Mouse (Mus musculus): Measurements from ENCODE around the gene Ly86. TPM values are rescaled to one million over a fixed set of nuclear protein-coding genes. Genes with fewer than 3 reads are reported as not detected.

The Ly86 gene
- polyA plus RNA-seq, 1 experiment from 2014 or later = 352 TPM

DNA sequence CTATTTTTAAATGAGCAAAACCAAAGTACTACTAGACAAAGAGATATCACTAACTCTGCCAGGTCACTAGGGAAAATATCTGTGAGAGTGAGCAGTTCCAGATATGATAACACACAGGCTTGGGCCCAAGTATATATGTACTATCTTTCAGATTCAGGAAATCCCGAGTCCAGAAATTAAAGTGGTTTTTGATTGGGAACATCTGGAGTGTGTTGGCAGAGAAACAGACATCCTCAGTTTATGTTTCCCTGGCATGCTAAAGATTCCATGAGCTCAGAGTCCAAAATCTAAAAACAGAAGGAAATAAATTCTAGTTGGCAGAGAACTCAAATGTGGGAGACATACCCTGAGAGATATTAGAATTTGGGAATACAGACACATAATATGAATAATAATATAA is 16.2 kb downstream of the Ly86 start:
- H3K27ac ChIP-seq = no peak overlapping the region
- 75% methylated on average over 1 of the region's 1 CpGs for WGBS (ENCODE audit: missing documents)
- no peak overlapping the region for H3K4me3 ChIP-seq (ENCODE audit: inconsistent target)

DNA sequence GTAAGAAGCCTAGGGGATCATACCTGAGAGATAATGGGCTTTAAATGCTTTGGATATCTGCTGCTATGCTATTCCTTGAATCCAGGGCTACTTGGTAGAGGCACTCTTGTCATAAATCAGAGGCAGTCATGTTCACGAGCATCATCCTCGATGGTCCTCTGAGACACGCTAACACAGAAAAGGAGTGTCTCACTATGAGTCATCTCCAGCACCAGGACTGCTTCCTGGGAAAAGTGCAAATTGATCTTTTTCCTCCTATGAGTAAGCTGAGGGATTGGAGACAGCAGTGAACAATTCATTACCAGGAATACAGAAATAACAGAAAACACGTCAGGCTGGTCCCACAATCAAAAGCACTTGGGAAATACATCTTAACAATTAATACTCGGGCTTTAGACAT is 19.3 kb downstream of the Ly86 start:
- Histone ChIP-seq H3K36me3 (ENCODE audit: inconsistent target) (peaks cover 25% of the 10 kb centered on the region), H3K4me3 (ENCODE audit: inconsistent target) (no peak overlapping the region), H3K27ac (no peak overlapping the region), H3K79me2 (ENCODE audit: inconsistent target) (peaks cover 98% of the 10 kb centered on the region)
- 93% methylated on average over 5 of the region's 5 CpGs for WGBS (ENCODE audit: missing documents)

More for the DNA sequence above, 16.2 kb downstream of the Ly86 start:
- H3K36me3 ChIP-seq (ENCODE audit: inconsistent target) = peaks cover 8% of the 10 kb centered on the region
- H3K79me2 ChIP-seq (ENCODE audit: inconsistent target) = peaks cover 93% of the 10 kb centered on the region

- Histone ChIP-seq H3K36me3 (ENCODE audit: inconsistent target) (peaks cover 80% of the 10 kb centered on the region), H3K79me2 (ENCODE audit: inconsistent target) (peaks cover 20% of the 10 kb centered on the region; the same call in 1 of the 2 replicates), H3K4me3 (ENCODE audit: inconsistent target) (no peak overlapping the region), H3K27ac (no peak overlapping the region)
- 98% methylated on average over 5 of the region's 5 CpGs for WGBS (ENCODE audit: missing documents)
Measured at GRCm38 (mm10) chr13:37376411-37376810, 31.4 kb downstream of the Ly86 start.

GRCm38 (mm10) chr13:37388222-37389202 is 43.5 kb downstream of the Ly86 start:
- Histone ChIP-seq H3K27ac (no peak overlapping the region), H3K4me3 (ENCODE audit: inconsistent target) (no peak overlapping the region), H3K79me2 (ENCODE audit: inconsistent target) (no peaks in the 10 kb centered on the region), H3K36me3 (ENCODE audit: inconsistent target) (peaks cover 81% of the 10 kb centered on the region)
- 89% methylated on average over 9 of the region's 9 CpGs for WGBS (ENCODE audit: missing documents)

GRCm38 (mm10) chr13:37389296-37389695 is 44.3 kb downstream of the Ly86 start:
- peaks cover 78% of the 10 kb centered on the region for H3K36me3 ChIP-seq (ENCODE audit: inconsistent target)

DNA sequence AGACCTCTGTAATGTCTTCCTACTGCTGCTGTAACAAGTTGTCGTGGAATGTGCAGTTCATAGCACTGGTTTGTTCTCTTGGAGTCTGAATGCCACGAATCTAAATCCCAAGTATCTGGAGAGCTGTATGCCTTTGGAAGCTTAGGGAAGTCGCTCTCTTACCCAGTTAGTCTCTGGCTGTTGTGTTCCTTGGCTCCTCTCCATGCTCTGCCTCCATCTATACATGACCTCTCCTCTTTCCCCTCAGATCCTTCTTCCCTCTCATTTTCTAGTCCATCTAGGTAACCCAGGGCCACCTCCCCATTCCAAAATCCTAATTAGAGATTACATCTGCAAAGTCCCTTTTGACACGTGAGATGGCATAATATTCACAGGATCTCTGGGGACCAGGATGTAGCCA is 53.8 kb downstream of the Ly86 start:
- Histone ChIP-seq H3K27ac (no peak overlapping the region), H3K4me3 (ENCODE audit: inconsistent target) (no peak overlapping the region), H3K36me3 (ENCODE audit: inconsistent target) (peaks cover 74% of the 10 kb centered on the region), H3K79me2 (ENCODE audit: inconsistent target) (no peaks in the 10 kb centered on the region)
- 97% methylated on average over 4 of the region's 4 CpGs for WGBS (ENCODE audit: missing documents)

More at GRCm38 (mm10) chr13:37389296-37389695, 44.3 kb downstream of the Ly86 start:
- Histone ChIP-seq H3K27ac (no peak overlapping the region), H3K79me2 (ENCODE audit: inconsistent target) (no peaks in the 10 kb centered on the region), H3K4me3 (ENCODE audit: inconsistent target) (no peak overlapping the region)
- 83% methylated on average over 5 of the region's 5 CpGs for WGBS (ENCODE audit: missing documents)

- Histone ChIP-seq H3K36me3 (ENCODE audit: inconsistent target) (peaks cover 75% of the 10 kb centered on the region), H3K79me2 (ENCODE audit: inconsistent target) (no peaks in the 10 kb centered on the region), H3K27ac (no peak overlapping the region), H3K4me3 (ENCODE audit: inconsistent target) (no peak overlapping the region)
- 68% methylated on average over 8 of the region's 8 CpGs for WGBS (ENCODE audit: missing documents)
Measured at GRCm38 (mm10) chr13:37399340-37399739, 54.3 kb downstream of the Ly86 start.

DNA sequence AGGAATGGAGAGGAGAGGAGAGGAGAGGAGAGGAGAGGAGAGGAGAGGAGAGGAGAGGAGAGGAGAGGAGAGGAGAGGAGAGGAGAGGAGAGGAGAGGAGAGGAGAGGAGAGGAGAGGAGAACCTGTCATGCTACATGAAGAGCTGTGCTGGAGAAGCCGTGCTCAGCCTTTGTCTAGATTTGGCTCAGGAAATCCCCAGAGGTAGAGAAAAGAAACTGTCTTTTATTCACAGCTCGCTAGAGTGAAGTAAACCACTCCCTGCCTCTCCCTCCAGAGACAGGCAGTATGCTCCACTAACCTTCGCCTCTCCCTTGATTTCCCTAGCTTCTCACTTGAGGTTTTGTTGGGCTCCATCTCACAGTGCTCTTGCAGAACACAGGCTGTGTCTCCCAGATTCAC is 57.4 kb downstream of the Ly86 start:
- H3K27ac ChIP-seq = no peak overlapping the region
- no peaks in the 10 kb centered on the region for H3K79me2 ChIP-seq (ENCODE audit: inconsistent target)
- WGBS (ENCODE audit: missing documents) = 93% methylated on average over 2 of the region's 3 CpGs
- H3K36me3 ChIP-seq (ENCODE audit: inconsistent target) = peaks cover 47% of the 10 kb centered on the region
- H3K4me3 ChIP-seq (ENCODE audit: inconsistent target) = no peak overlapping the region

- 58% methylated on average over 2 of the region's 2 CpGs for WGBS (ENCODE audit: missing documents)
- H3K36me3 ChIP-seq (ENCODE audit: inconsistent target) = peaks cover 35% of the 10 kb centered on the region
- no peak overlapping the region for H3K27ac ChIP-seq
Measured at GRCm38 (mm10) chr13:37403708-37404107, 58.7 kb downstream of the Ly86 start.

DNA sequence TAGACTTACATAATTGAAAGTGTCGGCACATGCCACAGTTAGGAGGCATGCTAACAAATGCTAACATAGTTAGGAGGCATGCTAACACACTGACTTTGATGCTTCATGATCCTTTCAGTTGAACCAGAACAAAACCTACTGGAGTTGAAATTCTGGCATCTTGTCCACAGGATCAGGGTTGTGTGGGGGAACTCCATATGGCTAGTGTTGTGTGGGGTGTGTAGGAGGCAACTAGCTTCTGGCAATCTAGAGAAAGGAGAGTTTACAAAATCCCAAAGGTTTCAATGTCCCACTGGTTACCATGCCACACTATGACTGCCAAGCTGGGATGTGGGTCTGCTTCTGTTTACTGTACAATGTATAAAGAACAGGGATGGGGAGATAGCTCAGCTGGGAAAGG is 70.7 kb downstream of the Ly86 start:
- Histone ChIP-seq H3K36me3 (ENCODE audit: inconsistent target) (peaks cover 61% of the 10 kb centered on the region), H3K27ac (no peak overlapping the region), H3K4me3 (ENCODE audit: inconsistent target) (no peak overlapping the region), H3K79me2 (ENCODE audit: inconsistent target) (no peaks in the 10 kb centered on the region)
- WGBS (ENCODE audit: missing documents) = 100% methylated on average over 1 of the region's 1 CpGs

More at GRCm38 (mm10) chr13:37403708-37404107, 58.7 kb downstream of the Ly86 start:
- H3K4me3 ChIP-seq (ENCODE audit: inconsistent target) = no peak overlapping the region
- no peaks in the 10 kb centered on the region for H3K79me2 ChIP-seq (ENCODE audit: inconsistent target)

GRCm38 (mm10) chr13:37423416-37423815 is 78.4 kb downstream of the Ly86 start:
- H3K27ac ChIP-seq = no peak overlapping the region
- H3K79me2 ChIP-seq (ENCODE audit: inconsistent target) = no peaks in the 10 kb centered on the region
- peaks cover 7% of the 10 kb centered on the region; the same call in 1 of the 2 replicates for H3K36me3 ChIP-seq (ENCODE audit: inconsistent target)
- no peak overlapping the region for H3K4me3 ChIP-seq (ENCODE audit: inconsistent target)
- 100% methylated on average over 6 of the region's 6 CpGs for WGBS (ENCODE audit: missing documents)

GRCm38 (mm10) chr13:37424904-37425303 is 79.9 kb downstream of the Ly86 start:
- H3K27ac ChIP-seq = no peak overlapping the region
- WGBS (ENCODE audit: missing documents) = 92% methylated on average over 6 of the region's 6 CpGs
- no peak overlapping the region for H3K4me3 ChIP-seq (ENCODE audit: inconsistent target)
- H3K79me2 ChIP-seq (ENCODE audit: inconsistent target) = no peaks in the 10 kb centered on the region
- H3K36me3 ChIP-seq (ENCODE audit: inconsistent target) = no peaks in the 10 kb centered on the region

GRCm38 (mm10) chr13:37425406-37425805 is 80.4 kb downstream of the Ly86 start:
- no peaks in the 10 kb centered on the region for H3K79me2 ChIP-seq (ENCODE audit: inconsistent target)
- 94% methylated on average over 3 of the region's 3 CpGs for WGBS (ENCODE audit: missing documents)
- H3K27ac ChIP-seq = no peak overlapping the region
- H3K36me3 ChIP-seq (ENCODE audit: inconsistent target) = no peaks in the 10 kb centered on the region
- no peak overlapping the region for H3K4me3 ChIP-seq (ENCODE audit: inconsistent target)

- Histone ChIP-seq H3K4me3 (ENCODE audit: inconsistent target) (no peak overlapping the region), H3K27ac (no peak overlapping the region), H3K79me2 (ENCODE audit: inconsistent target) (no peaks in the 10 kb centered on the region), H3K36me3 (ENCODE audit: inconsistent target) (no peaks in the 10 kb centered on the region)
- 93% methylated on average over 12 of the region's 12 CpGs for WGBS (ENCODE audit: missing documents)
Measured at GRCm38 (mm10) chr13:37426578-37427336, 81.7 kb downstream of the Ly86 start.

GRCm38 (mm10) chr13:37428496-37428895 is 83.5 kb downstream of the Ly86 start:
- H3K4me3 ChIP-seq (ENCODE audit: inconsistent target) = no peak overlapping the region
- 94% methylated on average over 2 of the region's 3 CpGs for WGBS (ENCODE audit: missing documents)
- no peaks in the 10 kb centered on the region for H3K36me3 ChIP-seq (ENCODE audit: inconsistent target)
- H3K27ac ChIP-seq = no peak overlapping the region
- H3K79me2 ChIP-seq (ENCODE audit: inconsistent target) = no peaks in the 10 kb centered on the region
